Mouse (Mus musculus) CH12.LX (cell line): ENCODE results near the gene Hhipl1. TPM values are rescaled to one million over a fixed set of nuclear protein-coding genes. Genes with fewer than 3 reads are reported as not detected.

Experiments used
- DNase-seq: peaks from one replicate; pipeline ENCODE4 v3.0.0-alpha.2; 2013; ENCODE audit errors: extremely low read depth
- H3K27ac ChIP-seq: 2 replicates; pipeline ENCODE4 v1.5.1; 2012; ENCODE audit warnings: low read depth, mild to moderate bottlenecking, control low read depth, moderate library complexity; ENCODE audit not compliant: insufficient read depth
- H3K27me3 ChIP-seq: replicated peaks from 2 replicates; pipeline ENCODE3; 2012; ENCODE audit warnings: inconsistent platforms
- H3K36me3 ChIP-seq, 2 experiments: replicated peaks in 1 of 2; 2 replicates each; pipeline versions ENCODE3 to v1.6.1; 2012; ENCODE audit warnings: inconsistent platforms in 1 of 2, low read length in 1 of 2, mild to moderate bottlenecking in 1 of 2, mixed read lengths in 1 of 2, moderate library complexity in 1 of 2; ENCODE audit not compliant: control insufficient read depth in 1 of 2, insufficient read depth in 1 of 2
- H3K4me1 ChIP-seq, 2 experiments: 2 replicates each; pipeline ENCODE4 v1.6.1; 2012; ENCODE audit warnings: inconsistent platforms in 1 of 2, moderate library complexity in 1 of 2; ENCODE audit not compliant: insufficient read depth in 2 of 2, control insufficient read depth in 1 of 2
- H3K4me2 ChIP-seq: 2 replicates; pipeline ENCODE4 v1.6.1; 2012; ENCODE audit warnings: low read depth, mild to moderate bottlenecking, control low read depth; ENCODE audit not compliant: poor library complexity, insufficient read depth, severe bottlenecking
- H3K4me3 ChIP-seq, 3 experiments: fragments of 150-350 bp in 1 of 3; sonication (generic) in 1 of 3; replicated peaks in 1 of 3; 2 replicates each; pipeline versions ENCODE3 to v1.5.1; 2011 to 2012; ENCODE audit warnings: low read depth in 2 of 3, low read length in 2 of 3, mild to moderate bottlenecking in 2 of 3, moderate library complexity in 2 of 3, control low read depth in 1 of 3, improper control_type of control experiment in 1 of 3, inconsistent platforms in 1 of 3, mixed read lengths in 1 of 3; ENCODE audit not compliant: poor library complexity in 1 of 3
- H3K79me2 ChIP-seq: replicated peaks from 2 replicates; pipeline ENCODE4 v1.6.1; 2012; ENCODE audit warnings: mild to moderate bottlenecking, moderate library complexity; ENCODE audit not compliant: control insufficient read depth, poor library complexity, insufficient read depth, severe bottlenecking; ENCODE audit errors: extremely low read depth
- H3K9ac ChIP-seq: 2 replicates; pipeline ENCODE4 v1.6.1; 2012; ENCODE audit warnings: low read depth, mild to moderate bottlenecking, control low read depth, moderate library complexity; ENCODE audit not compliant: insufficient read depth
- H3K9me3 ChIP-seq: replicated peaks from 2 replicates; pipeline ENCODE3; 2012; ENCODE audit warnings: low read length, inconsistent platforms, mixed read lengths
- BHLHE40 ChIP-seq: IDR thresholded peaks from 2 replicates; pipeline ENCODE4 v1.6.1; 2011; ENCODE audit warnings: mild to moderate bottlenecking, low read depth, low read length, improper control_type of control experiment
- CHD1 ChIP-seq: IDR thresholded peaks from 2 replicates; pipeline ENCODE4 v1.6.1; 2012; ENCODE audit warnings: low read depth, low read length, improper control_type of control experiment, inconsistent platforms
- CHD2 ChIP-seq: IDR thresholded peaks from 2 replicates; pipeline ENCODE4 v1.6.1; 2011; ENCODE audit warnings: low read length, improper control_type of control experiment
- CTCF ChIP-seq, 2 experiments: IDR thresholded peaks in 1 of 2; conservative IDR thresholded peaks in 1 of 2; 2 replicates each; pipeline ENCODE4 v1.5.1; 2011 to 2012; ENCODE audit warnings: low read depth in 2 of 2, low read length in 2 of 2, improper control_type of control experiment in 1 of 2, inconsistent platforms in 1 of 2, mild to moderate bottlenecking in 1 of 2, moderate library complexity in 1 of 2
- ELF1 ChIP-seq: IDR thresholded peaks from 2 replicates; pipeline ENCODE4 v1.6.1; 2014; ENCODE audit warnings: low read depth, mild to moderate bottlenecking, inconsistent platforms, low read length, improper control_type of control experiment
- EP300 ChIP-seq: IDR thresholded peaks from 2 replicates; pipeline ENCODE4 v1.6.1; 2011; ENCODE audit warnings: low read length, improper control_type of control experiment
- ETS1 ChIP-seq: conservative IDR thresholded peaks from 2 replicates; pipeline ENCODE4 v1.6.1; 2012; ENCODE audit warnings: low read depth, mild to moderate bottlenecking, inconsistent platforms, low read length, improper control_type of control experiment, moderate library complexity
- IRF4 ChIP-seq: IDR thresholded peaks from 2 replicates; pipeline ENCODE4 v1.6.1; 2014; ENCODE audit warnings: low read depth, mild to moderate bottlenecking, inconsistent platforms, low read length, improper control_type of control experiment
- JUN ChIP-seq: IDR thresholded peaks from 2 replicates; pipeline ENCODE4 v1.6.1; 2011; ENCODE audit warnings: low read depth, mild to moderate bottlenecking, low read length, improper control_type of control experiment, moderate library complexity; ENCODE audit not compliant: insufficient read depth
- KAT2A ChIP-seq: IDR thresholded peaks from 2 replicates; pipeline ENCODE4 v1.6.1; 2012; ENCODE audit warnings: low read length, improper control_type of control experiment, inconsistent platforms; ENCODE audit not compliant: insufficient replicate concordance
- MAFK ChIP-seq: IDR thresholded peaks from 2 replicates; pipeline ENCODE4 v1.6.1; 2011; ENCODE audit warnings: low read length, improper control_type of control experiment; ENCODE audit not compliant: insufficient replicate concordance
- MAX ChIP-seq: IDR thresholded peaks from 2 replicates; pipeline ENCODE4 v1.6.1; 2011; ENCODE audit warnings: low read length, improper control_type of control experiment
- MEF2A ChIP-seq: IDR thresholded peaks from 2 replicates; pipeline ENCODE4 v1.6.1; 2014; ENCODE audit warnings: low read depth, mild to moderate bottlenecking, inconsistent platforms, low read length, improper control_type of control experiment, borderline replicate concordance
- MXI1 ChIP-seq: IDR thresholded peaks from 2 replicates; pipeline ENCODE4 v1.6.1; 2011; ENCODE audit warnings: mild to moderate bottlenecking, low read depth, low read length, improper control_type of control experiment
- MYC ChIP-seq: IDR thresholded peaks from 2 replicates; pipeline ENCODE4 v1.6.1; 2011; ENCODE audit warnings: low read depth, mild to moderate bottlenecking, improper control_type of control experiment, low read length
- NELFE ChIP-seq: IDR thresholded peaks from 2 replicates; pipeline ENCODE4 v1.6.1; 2011; ENCODE audit warnings: low read depth, low read length, improper control_type of control experiment
- NRF1 ChIP-seq: IDR thresholded peaks from 2 replicates; pipeline ENCODE4 v1.6.1; 2014; ENCODE audit warnings: low read depth, mild to moderate bottlenecking, inconsistent platforms, low read length, improper control_type of control experiment, moderate library complexity
- PAX5 ChIP-seq: IDR thresholded peaks from 2 replicates; pipeline ENCODE4 v1.6.1; 2012; ENCODE audit warnings: low read length, inconsistent platforms, mixed read lengths
- POLR2A ChIP-seq: IDR thresholded peaks from 2 replicates; pipeline ENCODE4 v1.6.1; 2011; ENCODE audit warnings: low read depth, mild to moderate bottlenecking, improper control_type of control experiment, low read length
- POLR2AphosphoS2 ChIP-seq: IDR thresholded peaks from 2 replicates; pipeline ENCODE4 v1.6.1; 2011; ENCODE audit warnings: low read depth, low read length, improper control_type of control experiment
- RCOR1 ChIP-seq: conservative IDR thresholded peaks from 2 replicates; pipeline ENCODE4 v1.6.1; 2012; ENCODE audit warnings: low read depth, mild to moderate bottlenecking, inconsistent platforms, low read length, improper control_type of control experiment
- SIN3A ChIP-seq: IDR thresholded peaks from 2 replicates; pipeline ENCODE4 v1.6.1; 2012; ENCODE audit warnings: low read length, improper control_type of control experiment, inconsistent platforms
- TBP ChIP-seq: conservative IDR thresholded peaks from 2 replicates; pipeline ENCODE4 v1.6.1; 2011; ENCODE audit warnings: low read depth, low read length, improper control_type of control experiment
- TCF12 ChIP-seq: IDR thresholded peaks from 2 replicates; pipeline ENCODE4 v1.6.1; 2014; ENCODE audit warnings: low read depth, mild to moderate bottlenecking, inconsistent platforms, low read length, improper control_type of control experiment
- UBTF ChIP-seq: IDR thresholded peaks from 2 replicates; pipeline ENCODE4 v1.6.1; 2012; ENCODE audit warnings: low read depth, mild to moderate bottlenecking, inconsistent platforms, low read length, improper control_type of control experiment, moderate library complexity
- USF1 ChIP-seq: IDR thresholded peaks from 2 replicates; pipeline ENCODE4 v1.6.1; 2014; ENCODE audit warnings: low read depth, mild to moderate bottlenecking, inconsistent platforms, low read length, improper control_type of control experiment
- USF2 ChIP-seq: conservative IDR thresholded peaks from 2 replicates; pipeline ENCODE4 v1.6.1; 2011; ENCODE audit warnings: low read depth, low read length, improper control_type of control experiment
- ZMIZ1 ChIP-seq: IDR thresholded peaks from 2 replicates; pipeline ENCODE4 v1.6.1; 2012; ENCODE audit warnings: low read depth, mild to moderate bottlenecking, inconsistent platforms, low read length, improper control_type of control experiment
- ZNF384 ChIP-seq: IDR thresholded peaks from 2 replicates; pipeline ENCODE4 v1.6.1; 2012; ENCODE audit warnings: low read depth, low read length, improper control_type of control experiment, inconsistent platforms
- dilution Hi-C: fragments of 300-500 bp; cut with MboI; formaldehyde crosslinking; loops from 2 replicates; pipeline ENCODE4 v1.14.3; 2020; ENCODE audit warnings: low sequenced_read_pairs; ENCODE audit not compliant: extremely low pct_unique_long_range_greater_than_20kb, extremely low pct_ligation_motif_present
- in situ Hi-C: fragments of 300-500 bp; cut with MboI; formaldehyde crosslinking; loops from 3 replicates; pipeline ENCODE4 v1.14.3; 2019; ENCODE audit warnings: low sequenced_read_pairs, low pct_ligation_motif_present, low pct_unique_long_range_greater_than_20kb, mixed read lengths
- polyA plus RNA-seq: library from polyadenylated mRNA; unstranded; fragments of >175 nt; gene quantifications from 2 replicates; pipeline ENCODE4 v1.2.1, GENCODE M21; 2012; ENCODE audit warnings: low read depth; ENCODE audit not compliant: insufficient read length
- total RNA-seq, 2 experiments: library from RNA; depleted of rRNA; stranded (reverse); fragments of 300-350 nt in 1 of 2; fragments of >200 nt in 1 of 2; gene quantifications; 2 replicates each; pipeline ENCODE4 v1.2.3; 2012 to 2014

The Hhipl1 gene
- total and polyA plus RNA-seq, 3 experiments = not detected

DNA sequence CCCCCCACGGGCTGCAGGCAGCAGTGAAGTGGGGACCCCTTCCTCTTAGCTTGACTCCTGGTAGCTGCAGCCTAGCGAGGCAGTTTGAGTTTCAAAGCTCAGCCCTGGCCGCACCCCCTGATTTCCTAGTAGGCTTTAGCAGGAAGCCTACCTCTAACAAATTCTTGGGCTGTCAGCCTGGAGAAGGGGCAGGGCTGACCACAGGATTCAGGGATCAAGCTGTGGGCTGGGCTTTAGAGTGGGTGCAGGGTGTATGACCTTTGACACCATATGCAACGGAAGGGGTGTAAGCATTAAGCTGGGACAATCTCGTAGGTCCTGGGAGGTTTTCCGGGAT, 65.3 kb downstream of the Hhipl1 start:
- Histone ChIP-seq H3K27ac (no peak overlapping the region), H3K9me3 (peaks cover 6% of the 10 kb centered on the region), H3K79me2 (no peaks in the 10 kb centered on the region)

DNA sequence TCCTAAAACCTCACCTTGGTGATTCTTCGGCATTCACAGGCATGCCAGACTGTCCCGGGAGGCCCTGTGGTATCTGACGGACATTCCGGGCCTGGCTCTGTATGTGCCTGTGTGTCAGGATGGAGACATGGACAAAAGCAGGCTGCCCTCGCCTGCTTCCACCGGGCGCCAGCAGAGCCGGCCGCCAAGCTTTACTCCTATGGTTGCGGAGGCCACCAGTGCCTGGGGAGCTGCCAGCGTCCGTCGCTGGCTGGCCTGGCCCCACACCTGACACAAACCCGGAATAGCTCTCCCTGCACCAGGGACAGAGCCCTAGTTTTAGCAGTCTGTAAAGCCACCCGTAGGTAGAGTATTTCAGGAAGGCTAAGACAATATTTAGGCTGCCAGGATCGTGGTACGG, 66.2 kb downstream of the Hhipl1 start:
- no peak overlapping the region for H3K4me2 ChIP-seq
- peaks cover 6% of the 10 kb centered on the region for H3K9me3 ChIP-seq
- no peak overlapping the region for H3K4me3 ChIP-seq
- no peak for DNase-seq
- no peak overlapping the region for H3K27ac ChIP-seq
- H3K4me1 ChIP-seq = no peaks in the 10 kb centered on the region
- H3K9ac ChIP-seq = no peak overlapping the region
- in situ Hi-C loops (no loop called here), dilution Hi-C loops (no loop called here)
- TF ChIP-seq SIN3A = no peak
- no peak for TF ChIP-seq JUN
- TF ChIP-seq RCOR1 = no peak
- no peak for TF ChIP-seq NELFE
- no peak for TF ChIP-seq ELF1
- no peak for TF ChIP-seq USF1
- no peak for TF ChIP-seq MXI1
- TF ChIP-seq IRF4 = no peak
- no peak for TF ChIP-seq CTCF (conservative IDR thresholded peaks at IDR 0.05 in 1 of 2, IDR thresholded peaks at IDR 0.05 in 1 of 2; ENCODE audit: low read depth in 2 of 2, low read length in 2 of 2)
- no peak for TF ChIP-seq TBP
- no peak for TF ChIP-seq POLR2A
- no peak for TF ChIP-seq MEF2A
- TF ChIP-seq TCF12 = no peak
- no peak for TF ChIP-seq KAT2A
- TF ChIP-seq BHLHE40 = no peak
- no peak for TF ChIP-seq ZMIZ1
- no peak for TF ChIP-seq MYC
- no peak for TF ChIP-seq USF2
- TF ChIP-seq POLR2AphosphoS2 = no peak
- TF ChIP-seq MAFK = no peak
- peaks cover 93% of the 10 kb centered on the region for H3K27me3 ChIP-seq
- no peaks in the 10 kb centered on the region for H3K36me3 ChIP-seq
- no peaks in the 10 kb centered on the region for H3K79me2 ChIP-seq

More for the DNA sequence above, 65.3 kb downstream of the Hhipl1 start:
- in situ Hi-C loops = no loop called here
- dilution Hi-C loops = no loop called here
- Histone ChIP-seq H3K36me3 (no peaks in the 10 kb centered on the region), H3K4me3 (no peak overlapping the region), H3K27me3 (peaks cover 90% of the 10 kb centered on the region), H3K4me2 (no peak overlapping the region), H3K4me1 (no peaks in the 10 kb centered on the region), H3K9ac (no peak overlapping the region)
- TF ChIP-seq ZNF384 (no peak), USF1 (no peak), NELFE (no peak), CHD1 (no peak), CHD2 (no peak), NRF1 (no peak), JUN (no peak), UBTF (no peak), BHLHE40 (no peak), EP300 (no peak), PAX5 (no peak), TCF12 (no peak), POLR2A (no peak), MAX (no peak), MAFK (no peak), MYC (no peak), ETS1 (no peak), ELF1 (no peak)
- DNase-seq = no peak
